Mouse (Mus musculus): ENCODE measurements around the gene Ddx39.
A peak's percentile ranks its signal among the peaks of the same experiment; 100 is the strongest.

The Ddx39 gene

GRCm38 (mm10) chr8:83737346-83737745 is 22.4 kb downstream of the Ddx39 start:
- peak; percentile 56 for DNase-seq (ENCODE audit: low read depth, low spot score)

- peak; percentile 70 for DNase-seq (ENCODE audit: low read depth, low spot score)
Observed at GRCm38 (mm10) chr8:83737852-83738562, 23.0 kb downstream of the Ddx39 start.

DNA sequence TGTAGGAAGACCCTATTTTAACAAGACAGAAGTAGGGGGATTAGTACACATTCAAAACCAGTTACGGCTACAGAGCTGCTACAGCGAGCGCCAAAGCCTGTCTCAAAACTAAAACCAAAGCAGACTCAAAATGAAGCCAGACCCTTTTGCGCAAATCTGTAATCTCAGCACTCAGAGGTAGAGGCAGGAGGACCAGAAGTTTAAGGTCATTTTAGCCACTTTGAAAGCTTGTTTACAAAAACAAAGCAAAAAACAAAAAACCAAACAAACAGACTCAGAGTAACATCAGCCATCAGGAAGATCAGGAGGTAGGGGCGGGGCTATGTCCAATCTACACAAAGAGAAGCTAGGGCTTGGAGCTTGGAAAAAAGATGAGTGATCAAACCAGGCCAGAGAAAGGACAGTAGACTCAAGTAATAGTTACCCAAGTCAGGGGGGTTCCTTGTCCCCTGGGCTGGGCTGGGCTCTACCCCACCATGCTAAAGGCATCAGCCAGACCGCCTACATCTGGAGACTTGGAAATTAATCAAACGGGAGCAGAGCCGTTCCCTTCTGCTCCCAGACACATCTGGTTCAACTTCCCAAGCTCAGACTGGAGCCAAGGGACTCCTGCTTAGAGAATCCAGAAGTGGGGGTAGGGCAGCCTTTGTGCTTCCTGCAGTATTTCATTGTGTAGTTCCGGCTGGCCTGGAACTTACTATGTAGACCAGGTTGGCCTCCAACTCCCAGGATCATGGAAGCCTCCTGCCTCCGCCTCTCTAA is 24.2 kb downstream of the Ddx39 start:
- DNase-seq (ENCODE audit: low read depth, low spot score) = no peak

DNA sequence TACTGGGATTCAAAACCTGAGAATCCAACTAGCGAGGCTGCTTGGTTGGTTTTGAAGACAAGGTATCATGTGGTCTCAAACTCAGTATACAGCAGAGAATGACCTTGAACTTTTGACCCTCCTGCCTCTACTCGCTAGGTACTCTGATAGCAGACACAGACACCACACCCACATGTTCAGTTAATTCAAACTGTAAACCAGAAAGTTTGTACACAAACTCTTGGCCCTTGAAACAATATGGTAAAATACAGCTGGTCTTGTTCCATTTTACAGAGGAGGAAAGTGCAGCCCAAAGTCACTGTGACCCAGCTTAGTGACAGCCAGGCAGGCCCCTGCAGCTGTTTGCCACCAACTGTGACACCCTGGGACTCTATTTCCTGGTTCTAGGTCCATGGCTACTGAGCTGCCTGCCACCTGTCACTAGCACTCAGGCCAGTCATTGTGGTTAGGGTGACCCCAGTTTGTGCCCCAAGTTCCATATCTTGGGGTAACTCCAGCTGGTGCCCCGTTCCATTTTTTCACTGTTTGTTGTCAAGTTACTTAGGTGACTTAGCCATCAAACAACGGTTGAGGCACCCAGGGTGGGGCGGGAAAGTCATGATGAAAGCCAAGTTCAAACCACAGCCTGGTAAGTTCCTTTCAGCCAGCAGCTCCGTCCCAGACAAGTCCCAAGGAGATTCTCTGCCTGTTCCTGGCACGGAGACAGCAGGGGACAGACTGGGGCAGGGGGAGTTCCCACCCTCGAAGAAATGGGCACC is 24.9 kb downstream of the Ddx39 start:
- peak; percentile 95 for DNase-seq (ENCODE audit: low read depth, low spot score)

DNA sequence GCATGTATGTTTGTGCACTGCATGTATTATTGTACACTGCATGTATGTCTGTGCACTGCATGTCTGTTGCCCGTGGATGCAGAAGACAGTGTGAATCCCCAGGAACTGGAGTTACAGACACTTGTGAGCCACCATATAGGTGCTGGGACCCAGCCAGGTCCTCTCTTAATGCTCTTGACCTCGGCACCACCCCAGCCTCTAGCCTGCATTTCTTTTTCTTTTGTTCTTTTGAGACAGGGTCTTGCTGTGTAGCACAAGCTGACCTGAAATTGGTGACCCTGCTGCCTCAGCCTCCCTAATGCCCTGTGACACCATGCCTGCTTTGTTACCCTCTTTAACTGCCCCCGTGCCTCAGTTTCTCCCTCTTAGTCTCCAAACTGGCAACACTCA is 25.6 kb downstream of the Ddx39 start:
- DNase-seq (ENCODE audit: low read depth, low spot score) = no peak

GRCm38 (mm10) chr8:83740976-83741741 is 26.2 kb downstream of the Ddx39 start, which contains the start of gene Adgre5:
Gene Adgre5 (minus strand): TSS chr8:83741326.
- peak; percentile 73 for DNase-seq (ENCODE audit: low read depth, low spot score)

GRCm38 (mm10) chr8:83741849-83742655 is 27.1 kb downstream of the Ddx39 start:
- DNase-seq (ENCODE audit: low read depth, low spot score) = no peak

- no peak for DNase-seq (ENCODE audit: low read depth, low spot score)
Observed at GRCm38 (mm10) chr8:83742968-83743367, 28.0 kb downstream of the Ddx39 start.

DNA sequence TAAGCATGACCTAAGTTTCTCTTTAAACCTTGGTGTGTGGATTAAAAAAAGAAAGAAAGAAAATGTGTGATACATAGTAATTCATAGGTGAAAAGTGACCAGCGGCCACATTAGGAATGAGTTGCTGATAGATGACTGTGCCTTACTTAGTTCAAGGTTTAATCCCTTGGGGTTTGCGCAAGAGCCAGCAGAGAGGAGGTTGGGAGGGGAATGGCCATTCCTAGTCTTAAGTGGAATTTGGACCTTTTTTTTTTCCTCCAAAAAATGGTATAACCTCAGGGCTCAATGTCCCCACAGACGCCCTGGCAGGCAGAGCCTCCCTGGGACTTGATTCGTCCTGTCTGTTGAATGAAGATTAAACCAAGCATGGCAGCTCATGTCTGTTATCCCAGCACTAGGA is 29.1 kb downstream of the Ddx39 start:
- no peak for DNase-seq (ENCODE audit: low read depth, low spot score)

GRCm38 (mm10) chr8:83747661-83748346 is 32.8 kb downstream of the Ddx39 start:
- no peak for DNase-seq (ENCODE audit: low read depth, low spot score)

DNA sequence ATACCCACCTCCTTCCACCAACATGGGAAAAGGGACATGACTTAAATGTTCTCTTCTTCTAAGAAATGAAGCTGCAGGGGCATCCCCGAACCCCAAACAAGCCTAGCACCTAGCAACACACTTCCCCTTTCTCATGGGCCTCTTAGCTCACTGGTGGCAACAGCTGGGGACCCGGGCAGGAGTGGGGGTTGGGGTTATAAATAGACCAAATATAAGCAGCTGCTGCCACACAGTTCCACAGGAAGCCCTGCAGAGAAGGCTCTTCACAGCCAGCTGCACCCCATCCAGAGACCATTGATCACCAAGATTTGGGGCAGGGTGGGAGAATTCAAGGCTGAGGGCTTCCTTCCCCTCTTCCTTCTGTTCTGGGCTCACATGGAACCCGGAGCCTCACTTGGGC is 33.7 kb downstream of the Ddx39 start:
- DNase-seq (ENCODE audit: low read depth, low spot score) = no peak

DNA sequence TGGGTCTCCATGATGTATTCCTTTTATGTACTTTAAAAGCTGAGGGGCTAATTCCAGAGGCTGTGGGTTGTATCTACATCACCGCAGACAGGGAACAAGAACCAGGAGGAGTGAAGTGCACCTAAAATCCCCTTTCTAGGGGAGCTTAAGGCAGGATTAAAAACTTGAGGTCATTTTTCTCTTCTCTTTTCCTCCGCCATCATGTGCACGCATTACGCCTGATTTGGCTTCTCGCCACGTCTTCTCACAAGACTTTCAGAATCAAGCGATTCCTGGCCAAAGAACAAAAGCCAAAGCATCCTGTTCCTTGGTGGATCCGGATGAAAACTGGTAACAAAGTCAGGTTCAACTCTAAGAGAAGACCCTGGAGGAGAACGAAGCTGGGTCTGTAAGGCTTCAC is 34.3 kb downstream of the Ddx39 start:
- no peak for DNase-seq (ENCODE audit: low read depth, low spot score)

- DNase-seq (ENCODE audit: low read depth, low spot score) = no peak
Observed at GRCm38 (mm10) chr8:83754149-83754548, 39.2 kb downstream of the Ddx39 start.

DNA sequence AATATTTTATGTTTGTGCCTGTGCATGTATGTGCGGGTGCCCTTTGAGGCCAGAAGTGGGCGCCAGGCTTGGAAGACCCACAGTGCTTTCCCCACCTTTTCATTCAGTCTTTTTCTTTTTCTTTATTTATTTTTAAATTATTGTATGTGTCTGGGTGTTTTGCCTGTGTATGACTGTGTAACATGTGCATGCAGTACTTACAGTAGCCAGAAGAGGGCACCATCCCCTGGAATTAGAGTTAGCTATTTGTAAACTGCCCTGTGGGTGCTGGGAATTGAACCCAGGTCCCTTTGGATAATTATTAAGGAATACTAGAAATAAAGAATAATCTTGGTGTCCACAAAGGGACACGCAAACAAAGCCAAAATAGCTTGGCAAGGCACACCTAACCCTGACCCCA is 41.3 kb downstream of the Ddx39 start:
- no peak for DNase-seq (ENCODE audit: low read depth, low spot score)

DNA sequence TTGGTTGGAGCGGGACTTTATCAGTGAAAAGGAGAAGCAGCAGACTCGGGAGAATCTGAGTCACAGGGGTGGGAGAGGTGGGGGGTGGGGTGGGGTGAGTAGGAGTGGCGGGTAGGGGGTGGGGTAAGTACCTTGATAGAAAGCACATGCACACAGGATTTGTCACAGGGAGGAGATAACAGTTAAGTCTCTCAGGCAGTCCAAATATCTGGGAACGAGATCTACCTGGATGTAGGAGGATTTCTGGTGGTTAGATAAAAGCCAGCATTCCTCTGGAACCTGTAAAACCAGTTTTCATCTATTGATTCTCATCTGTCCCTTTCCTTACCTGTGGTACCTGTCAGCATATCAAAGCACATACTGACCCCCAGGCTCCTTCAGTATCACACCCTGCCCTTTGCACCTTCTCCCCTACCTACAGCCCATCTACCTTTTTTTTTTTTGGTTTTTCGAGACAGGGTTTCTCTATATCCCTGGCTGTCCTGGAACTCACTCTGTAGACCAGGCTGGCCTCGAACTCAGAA is 42.2 kb downstream of the Ddx39 start:
- no peak for DNase-seq (ENCODE audit: low read depth, low spot score)

GRCm38 (mm10) chr8:83758298-83758697 is 43.3 kb downstream of the Ddx39 start:
- no peak for DNase-seq (ENCODE audit: low read depth, low spot score)

- DNase-seq (ENCODE audit: low read depth, low spot score) = no peak
Observed at GRCm38 (mm10) chr8:83759231-83759759, 44.3 kb downstream of the Ddx39 start.

- no peak for DNase-seq (ENCODE audit: low read depth, low spot score)
Observed at GRCm38 (mm10) chr8:83764116-83764515, 49.1 kb downstream of the Ddx39 start.

- DNase-seq (ENCODE audit: low read depth, low spot score) = peak; percentile 62
Observed at GRCm38 (mm10) chr8:83764717-83765116, 49.7 kb downstream of the Ddx39 start.

DNA sequence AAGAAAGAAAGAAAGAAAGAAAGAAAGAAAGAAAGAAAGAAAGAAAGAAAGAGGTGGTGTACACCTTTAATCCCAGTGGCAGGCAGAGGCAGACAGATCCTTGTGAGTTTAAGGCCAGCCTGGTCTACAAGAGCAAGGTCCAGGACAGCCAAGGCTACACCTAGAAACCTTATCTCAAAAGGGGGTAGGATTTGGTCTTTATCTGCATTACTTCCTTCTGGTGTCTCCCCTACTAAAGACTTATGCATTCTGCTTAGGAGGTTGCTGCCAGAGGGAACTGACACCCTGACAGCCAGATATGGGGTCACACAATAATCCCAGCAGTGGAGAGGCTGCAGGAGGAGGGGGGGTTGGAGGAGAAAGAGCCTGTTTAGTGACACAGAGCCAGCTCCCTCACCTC is 50.7 kb downstream of the Ddx39 start:
- DNase-seq (ENCODE audit: low read depth, low spot score) = no peak
